8 mouse cellular contexts compared by ENCODE assay signal in the genomic region with DNA sequence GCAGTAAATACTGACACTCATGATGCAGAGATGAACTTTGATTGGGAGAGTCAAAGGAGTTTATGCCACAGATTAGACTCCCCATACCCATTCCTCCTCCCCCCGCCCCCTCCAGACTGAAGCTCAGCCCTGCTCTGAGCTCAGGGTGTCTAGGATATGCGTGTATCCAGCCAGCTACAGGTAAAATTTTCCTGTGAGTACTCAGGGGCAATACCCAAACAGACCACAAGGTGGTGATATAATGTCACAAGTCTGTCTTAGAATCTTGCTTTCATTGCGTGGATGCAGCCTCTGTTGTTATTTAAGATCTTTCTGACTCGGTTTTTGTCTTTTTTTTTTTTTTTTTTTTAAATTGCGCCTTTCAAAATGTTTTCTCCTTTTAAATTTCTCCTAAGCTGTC. TPM values are rescaled to one million over a fixed set of nuclear protein-coding genes. Genes with fewer than 3 reads are reported as not detected.
DNase-seq lines count a peak whose midpoint lies in the region; ATAC-seq and TF ChIP-seq lines count a peak whose summit lies in the region.

No protein-coding gene starts in this region.

- H3K4me1 ChIP-seq in heart, adult 2 months (ENCODE audit: control insufficient read depth, insufficient read depth, low read length), result no peaks in the 10 kb centered on the region
- H3K4me1 ChIP-seq in embryonic facial prominence, embryonic 14.5 days (ENCODE audit: control insufficient read depth, insufficient read depth, low read length), result no peaks in the 10 kb centered on the region
- 0 out of 2 replicates have a peak, but pooled peaks cover 3% of the 10 kb centered on the region for H3K4me1 ChIP-seq in hindbrain, embryonic 12.5 days
- H3K4me1 ChIP-seq in midbrain, embryonic 11.5 days (ENCODE audit: control insufficient read depth, insufficient read depth, low read length), result no peaks in the 10 kb centered on the region

- no peak overlapping the region for H3K27ac ChIP-seq in heart, adult 2 months
- no peak overlapping the region for H3K27ac ChIP-seq in embryonic facial prominence, embryonic 14.5 days (replicated peaks; ENCODE audit: low read depth, low read length)
- H3K27ac ChIP-seq in hindbrain, embryonic 12.5 days, result no peak overlapping the region
- no peak overlapping the region for H3K27ac ChIP-seq in midbrain, embryonic 11.5 days (ENCODE audit: low read depth, low read length)

- no peaks in the 10 kb centered on the region for H3K79me2 ChIP-seq in heart, adult 2 months (replicated peaks; ENCODE audit: control insufficient read depth, insufficient read depth, low read length)

- intact Hi-C loops in heart, adult 2 months (cut with DNase I), result loop anchor here (10.0 kb wide), 1 partner anchor 245 kb away; no protein-coding TSS in a partner anchor
- intact Hi-C loops in heart, postnatal 25 days (cut with DNase I), result no loop called here

- no peak overlapping the region for H3K4me2 ChIP-seq in embryonic facial prominence, embryonic 14.5 days (ENCODE audit: low read depth, low read length)
- no peak overlapping the region for H3K4me2 ChIP-seq in hindbrain, embryonic 12.5 days (replicated peaks)
- H3K4me2 ChIP-seq in midbrain, embryonic 11.5 days, result no peak overlapping the region

- 3% methylated on average over 5 of the region's 5 CpGs for WGBS in heart, adult 2 months
- WGBS in embryonic facial prominence, embryonic 14.5 days, result 0% methylated on average over 5 of the region's 5 CpGs
- 8% methylated on average over 5 of the region's 5 CpGs for WGBS in hindbrain, embryonic 12.5 days
- WGBS in midbrain, embryonic 11.5 days, result 11% methylated on average over 5 of the region's 5 CpGs

- TF ChIP-seq EP300 in heart, adult 2 months (IDR thresholded peaks at IDR 0.05; ENCODE audit: insufficient read depth, low read depth, low read length), result no peak

- peaks cover 7% of the 10 kb centered on the region; the same call in 1 of the 2 replicates for H3K9me3 ChIP-seq in embryonic facial prominence, embryonic 14.5 days (ENCODE audit: control insufficient read depth, low read length)
- H3K9me3 ChIP-seq in hindbrain, embryonic 12.5 days (replicated peaks), result peaks cover 7% of the 10 kb centered on the region; the same call in 1 of the 2 replicates
- H3K9me3 ChIP-seq in midbrain, embryonic 11.5 days (ENCODE audit: control insufficient read depth, low read length), result peaks cover 3% of the 10 kb centered on the region; the same call in 1 of the 2 replicates

- no peak overlapping the region for H3K4me3 ChIP-seq in heart, adult 2 months
- H3K4me3 ChIP-seq in embryonic facial prominence, embryonic 14.5 days (ENCODE audit: low read depth, low read length), result no peak overlapping the region
- H3K4me3 ChIP-seq in hindbrain, embryonic 12.5 days, result no peak overlapping the region
- no peak overlapping the region for H3K4me3 ChIP-seq in midbrain, embryonic 11.5 days (ENCODE audit: low read depth, low read length)

- no peaks in the 10 kb centered on the region for H3K27me3 ChIP-seq in heart, adult 2 months (ENCODE audit: control insufficient read depth, insufficient read depth, low read length)
- H3K27me3 ChIP-seq in embryonic facial prominence, embryonic 14.5 days (replicated peaks; ENCODE audit: control insufficient read depth, insufficient read depth, low read length), result no peaks in the 10 kb centered on the region
- no peaks in the 10 kb centered on the region for H3K27me3 ChIP-seq in hindbrain, embryonic 12.5 days
- H3K27me3 ChIP-seq in midbrain, embryonic 11.5 days (ENCODE audit: control insufficient read depth, insufficient read depth, low read length), result no peaks in the 10 kb centered on the region

- 0 out of 2 replicates have a peak, but pooled peaks have one; percentile 31 for ATAC-seq in embryonic facial prominence, embryonic 14.5 days (ENCODE audit: low read depth)
- ATAC-seq in hindbrain, embryonic 12.5 days (ENCODE audit: low FRiP score), result 0 out of 2 replicates have a peak, but pooled peaks have one; percentile 36
- peak; percentile 72; the same call in 1 of the 2 replicates for ATAC-seq in midbrain, embryonic 11.5 days (ENCODE audit: low FRiP score)

- TF ChIP-seq POLR2A in heart, adult 2 months (IDR thresholded peaks at IDR 0.05; ENCODE audit: insufficient read depth, low read depth, low read length), result no peak

- H3K36me3 ChIP-seq in heart, adult 2 months (ENCODE audit: control insufficient read depth, insufficient read depth, low read length), result no peaks in the 10 kb centered on the region
- H3K36me3 ChIP-seq in embryonic facial prominence, embryonic 14.5 days (ENCODE audit: control insufficient read depth, insufficient read depth, low read length), result 0 out of 2 replicates have a peak, but pooled peaks cover 1% of the 10 kb centered on the region
- no peaks in the 10 kb centered on the region for H3K36me3 ChIP-seq in hindbrain, embryonic 12.5 days
- H3K36me3 ChIP-seq in midbrain, embryonic 11.5 days (ENCODE audit: control insufficient read depth, insufficient read depth, low read length), result no peaks in the 10 kb centered on the region

- no peak overlapping the region for H3K9ac ChIP-seq in heart, adult 2 months (ENCODE audit: low read depth, low read length)
- no peak overlapping the region for H3K9ac ChIP-seq in embryonic facial prominence, embryonic 14.5 days (ENCODE audit: low read depth, low read length)
- H3K9ac ChIP-seq in hindbrain, embryonic 12.5 days, result no peak overlapping the region
- no peak overlapping the region for H3K9ac ChIP-seq in midbrain, embryonic 11.5 days (ENCODE audit: low read length)

- peak; percentile 84 for TF ChIP-seq CTCF in heart, adult 2 months (IDR thresholded peaks at IDR 0.05)

- DNase-seq in heart, adult 2 months, result no peak
- DNase-seq in heart, postnatal 25 days (ENCODE audit: low spot score), result no peak
- peak; percentile 16 to 67 for DNase-seq in adrenal gland, postnatal 36 days
- peak; percentile 88 for DNase-seq in embryonic facial prominence, embryonic 14.5 days (ENCODE audit: low spot score)
- DNase-seq in left cerebral cortex, adult 18-20 months (ENCODE audit: low spot score in 2 of 2), result peak; percentile 68 to 83
- peak; percentile 97 for DNase-seq in midbrain, embryonic 11.5 days (ENCODE audit: low spot score, missing footprints)
- peak; percentile 23 to 59 for DNase-seq in spleen, postnatal 10 days (ENCODE audit: low spot score in 2 of 2)

RNA-seq across cellular contexts. Expression of a gene that starts 52.3 kb away (rescaled TPM):
- total RNA-seq in heart, adult 2 months (2021), result 10 to 100 TPM; 27.0 to 27.6 TPM
- polyA plus RNA-seq in heart, adult 2 months (2012; rRNA removed), result 13.5 and 25.7 TPM in 2 replicates
- total RNA-seq in heart, postnatal 25 days (2021), result 10 to 100 TPM; 23.1 to 26.1 TPM
- total RNA-seq in adrenal gland, postnatal 36 days (2021), result 100 to 1,000 TPM; 115 to 119 TPM
- 24.6 and 25.0 TPM in 2 replicates for polyA plus RNA-seq in embryonic facial prominence, embryonic 14.5 days (2014; fragmentation: Nextera tagmentation; extraction: Ambion mirVana)
- polyA plus RNA-seq in hindbrain, embryonic 12.5 days (2016; fragmentation: Nextera tagmentation; extraction: Ambion mirVana), result 43.4 and 45.9 TPM in 2 replicates
- 100 to 1,000 TPM; 191 to 198 TPM for total RNA-seq in left cerebral cortex, adult 18-20 months (2021)
- polyA plus RNA-seq in midbrain, embryonic 11.5 days (2014; fragmentation: Nextera tagmentation; extraction: Ambion mirVana), result 30.7 and 32.3 TPM in 2 replicates

Comparison
In these comparisons a context has a peak if more than half of its experiments do, and no peak if none do; other contexts are left out.
1. DNase-seq: peak in adrenal gland, postnatal 36 days (2 of 2), embryonic facial prominence, embryonic 14.5 days (single experiment), left cerebral cortex, adult 18-20 months (2 of 2), midbrain, embryonic 11.5 days (single experiment) and spleen, postnatal 10 days (2 of 2); none in heart, adult 2 months (0 of 2) and heart, postnatal 25 days (single experiment).
2. RNA of a gene that starts 52.3 kb away (total RNA-seq): 191 to 198 TPM in left cerebral cortex, adult 18-20 months and 115 to 119 TPM in adrenal gland, postnatal 36 days; 27.0 to 27.6 TPM in heart, adult 2 months and 23.1 to 26.1 TPM in heart, postnatal 25 days; every median in the first group is over 4 times any median in the second.
3. Peak in every context shown above with its lines, with median percentiles within 50 percentile points of each other: ATAC-seq.